ENCODE assay signal across 9 mouse cellular contexts in the genomic region with DNA sequence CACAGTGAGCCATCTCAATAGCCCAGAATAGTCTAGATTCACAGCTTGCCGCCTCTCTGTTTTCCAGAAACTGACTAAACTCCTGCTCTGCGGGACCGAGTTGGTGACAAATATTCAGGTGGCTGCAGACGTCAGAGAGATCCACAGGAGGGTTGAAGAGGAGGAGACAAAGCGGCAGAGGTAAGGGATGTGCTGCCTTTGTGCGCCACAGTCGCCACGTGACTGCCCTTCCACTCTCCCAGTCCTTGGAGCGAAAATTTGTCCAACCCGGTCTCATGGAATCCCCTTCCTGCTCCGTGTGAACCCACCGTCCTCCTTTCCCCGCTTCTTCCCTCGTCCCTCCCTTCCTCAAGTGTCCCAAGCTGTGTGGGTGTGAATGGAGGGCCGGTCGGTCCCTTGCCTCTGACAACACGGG.
DNase-seq lines count a peak whose midpoint lies in the region; ATAC-seq and TF ChIP-seq lines count a peak whose summit lies in the region.
"Had no signal": no experiment of that assay in that cellular context is flagged by ENCODE, and none has a peak within 500 bp of the region (broad histone marks: within the 10 kb centered on the region; RNA-seq: fewer than 3 reads in every experiment).

No protein-coding gene starts in this region.

- H3K36me3 ChIP-seq in heart, embryonic 13.5 days = no peaks in the 10 kb centered on the region
- H3K36me3 ChIP-seq in forebrain, embryonic 12.5 days (replicated peaks) = no peaks in the 10 kb centered on the region
- H3K36me3 ChIP-seq in limb, embryonic 14.5 days (ENCODE audit: control insufficient read depth, insufficient read depth, low read length) = no peaks in the 10 kb centered on the region
- H3K36me3 ChIP-seq: G1E had no signal

- 5% methylated on average over 17 of the region's 17 CpGs for WGBS in heart, embryonic 13.5 days
- 9% methylated on average over 17 of the region's 17 CpGs for WGBS in forebrain, embryonic 12.5 days
- whole genome bisulfite sequencing in limb, embryonic 14.5 days = 10% methylated on average over 17 of the region's 17 CpGs

- TF ChIP-seq POLR2A in limb, embryonic 14.5 days (IDR thresholded peaks at IDR 0.05; ENCODE audit: borderline replicate concordance, extremely low read depth, insufficient read depth, insufficient read length) = no peak

- H3K4me3 ChIP-seq in heart, embryonic 13.5 days = peak overlapping the region; percentile 30
- peak overlapping the region; percentile 27 for H3K4me3 ChIP-seq in forebrain, embryonic 12.5 days (replicated peaks)
- peak overlapping the region; percentile 4; the same call in 1 of the 2 replicates for H3K4me3 ChIP-seq in limb, embryonic 14.5 days (replicated peaks; ENCODE audit: low read length)

- ATAC-seq in heart, embryonic 13.5 days (ENCODE audit: extremely low read depth, insufficient number of reproducible peaks, low FRiP score, low TSS enrichment) = no peak
- ATAC-seq in forebrain, embryonic 12.5 days (ENCODE audit: low FRiP score) = no peak
- 0 out of 2 replicates have a peak, but pooled peaks have one; percentile 19 for ATAC-seq in limb, embryonic 14.5 days (ENCODE audit: low FRiP score, low read depth)

- H3K4me1 ChIP-seq in heart, embryonic 13.5 days = peaks cover 6% of the 10 kb centered on the region; the same call in 1 of the 2 replicates
- H3K4me1 ChIP-seq in forebrain, embryonic 12.5 days = peaks cover 6% of the 10 kb centered on the region; the same call in 1 of the 2 replicates
- no peaks in the 10 kb centered on the region for H3K4me1 ChIP-seq in limb, embryonic 14.5 days (ENCODE audit: control insufficient read depth, insufficient read depth, low read length)

- peak overlapping the region; percentile 66 for H3K4me2 ChIP-seq in heart, embryonic 13.5 days
- peak overlapping the region; percentile 62 for H3K4me2 ChIP-seq in forebrain, embryonic 12.5 days
- H3K4me2 ChIP-seq in limb, embryonic 14.5 days (replicated peaks; ENCODE audit: low read depth, low read length, severe bottlenecking) = peak overlapping the region; percentile 36

- peak overlapping the region; percentile 20; the same call in 1 of the 2 replicates for H3K9ac ChIP-seq in heart, embryonic 13.5 days
- peak overlapping the region; percentile 42 for H3K9ac ChIP-seq in forebrain, embryonic 12.5 days
- no peak overlapping the region for H3K9ac ChIP-seq in limb, embryonic 14.5 days (ENCODE audit: low read depth, low read length, severe bottlenecking)

- no peaks in the 10 kb centered on the region for H3K9me3 ChIP-seq in heart, embryonic 13.5 days
- H3K9me3 ChIP-seq in forebrain, embryonic 12.5 days = no peaks in the 10 kb centered on the region
- H3K9me3 ChIP-seq in limb, embryonic 14.5 days (ENCODE audit: control insufficient read depth, low read length) = no peaks in the 10 kb centered on the region
- H3K9me3 ChIP-seq: G1E had no signal

- DNase-seq in heart, adult 18-20 months = no peak
- peak; percentile 48 for DNase-seq in R1 (ENCODE audit: low read depth, low spot score)
- DNase-seq in limb, embryonic 14.5 days (ENCODE audit: low spot score) = no peak
- no peak for DNase-seq in thymus, postnatal 14 days
- no peak for DNase-seq in gastrocnemius, adult 8-10 months (ENCODE audit: low spot score in 2 of 2)
- no peak for DNase-seq in ovary, postnatal 14 days (ENCODE audit: low spot score)

- no peak overlapping the region for H3K27ac ChIP-seq in heart, embryonic 13.5 days (replicated peaks)
- H3K27ac ChIP-seq in forebrain, embryonic 12.5 days = no peak overlapping the region
- no peak overlapping the region for H3K27ac ChIP-seq in limb, embryonic 14.5 days (replicated peaks; ENCODE audit: low read depth, low read length)

- peaks cover 21% of the 10 kb centered on the region for H3K27me3 ChIP-seq in heart, embryonic 13.5 days (replicated peaks)
- H3K27me3 ChIP-seq in forebrain, embryonic 12.5 days = peaks cover 21% of the 10 kb centered on the region
- peaks cover 6% of the 10 kb centered on the region; the same call in 1 of the 2 replicates for H3K27me3 ChIP-seq in limb, embryonic 14.5 days (ENCODE audit: control insufficient read depth, insufficient read depth, low read length)
